Mouse (Mus musculus): Measurements from ENCODE around the gene Stx8. TPM values are rescaled to one million over a fixed set of nuclear protein-coding genes. Genes with fewer than 3 reads are reported as not detected.

The Stx8 gene
- total RNA-seq, 2 experiments from 2014 or later, result 34.3 to 38.1 TPM

DNA sequence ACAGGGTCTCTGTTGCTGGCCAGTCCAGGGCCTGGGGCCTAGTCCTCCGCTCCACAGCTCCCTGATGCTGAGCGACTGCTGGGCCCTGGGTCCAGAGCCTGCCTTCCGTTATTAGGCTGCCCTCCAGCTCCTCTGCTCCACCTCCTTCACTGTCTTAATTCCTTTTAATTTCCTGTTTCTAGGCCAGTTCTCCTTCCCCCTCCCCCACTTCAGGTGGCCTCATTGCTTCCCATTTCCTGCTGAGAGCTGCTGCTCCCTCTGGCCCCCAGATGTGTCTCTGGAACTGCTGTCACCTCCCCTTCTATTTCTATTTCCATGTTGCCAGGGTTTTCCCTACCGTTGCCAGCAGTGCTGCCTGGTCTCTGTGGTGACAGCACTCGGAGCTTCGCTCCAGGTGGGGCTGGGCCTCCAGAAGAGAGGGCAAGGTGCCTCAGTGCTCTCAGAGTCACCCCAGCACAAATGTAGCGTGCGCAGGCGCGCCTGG lies 229.7 kb downstream of the Stx8 start:
- DNase-seq (ENCODE audit: low spot score in 2 of 2), result no peak

DNA sequence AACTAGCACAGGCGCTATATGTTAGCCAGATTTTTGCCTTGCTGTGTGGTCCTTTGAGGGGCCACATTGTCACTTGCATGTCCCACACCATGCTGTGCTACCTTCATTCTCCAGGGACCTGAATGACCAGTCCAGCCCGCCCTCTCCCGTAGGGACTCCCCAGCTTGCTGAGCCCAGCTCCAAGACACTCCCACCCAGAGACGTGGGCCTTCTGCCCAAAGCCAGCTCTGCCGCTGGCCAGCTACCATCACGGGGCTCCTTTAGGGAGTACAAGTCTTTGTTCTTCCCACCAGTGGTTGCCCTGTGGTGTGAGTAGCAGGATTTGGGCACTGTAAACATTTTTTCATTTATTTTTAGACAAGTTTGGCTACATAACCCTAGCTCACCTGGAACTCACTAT lies 230.6 kb downstream of the Stx8 start:
- DNase-seq (ENCODE audit: low spot score in 2 of 2), result no peak

DNA sequence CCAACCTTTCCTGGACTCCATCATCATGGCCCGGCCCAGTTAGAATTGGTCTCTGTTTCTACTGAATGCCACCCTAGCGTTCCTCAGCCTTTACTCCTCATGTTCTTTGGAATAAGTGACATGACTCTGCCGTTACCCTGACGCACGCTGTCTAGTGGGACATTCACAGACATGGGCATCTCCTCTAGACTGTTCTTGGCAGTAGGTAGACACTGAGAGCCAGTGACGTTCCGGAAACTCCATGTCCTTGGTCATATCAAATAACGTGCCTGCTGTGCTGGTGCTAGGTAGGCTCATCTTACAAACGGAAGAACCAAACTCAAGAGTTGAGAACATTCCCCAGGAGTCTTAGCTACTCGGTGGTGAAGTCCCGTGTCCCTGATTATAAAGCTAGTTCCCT lies 231.5 kb downstream of the Stx8 start:
- no peak for DNase-seq (ENCODE audit: low spot score in 2 of 2)

DNA sequence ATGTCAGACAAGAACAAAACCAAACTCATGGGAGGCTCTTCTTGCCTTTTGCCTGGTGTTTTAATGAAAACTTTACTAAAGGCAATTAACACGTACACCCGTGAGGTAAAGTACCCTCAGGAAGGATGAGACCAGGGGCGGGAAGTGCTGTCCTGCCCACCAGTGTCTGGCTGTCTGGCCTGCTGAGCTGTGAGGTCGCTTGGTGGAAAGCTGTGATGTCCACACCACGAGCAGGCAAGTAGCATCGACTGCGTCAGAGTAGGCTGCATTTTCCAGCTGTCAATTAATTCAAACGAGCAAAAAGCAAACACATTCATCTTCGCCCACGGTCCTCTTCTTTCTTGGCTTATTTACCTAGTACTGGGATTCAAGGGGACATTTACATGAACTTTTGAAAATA lies 232.7 kb downstream of the Stx8 start:
- DNase-seq (ENCODE audit: low spot score in 2 of 2), result no peak

DNA sequence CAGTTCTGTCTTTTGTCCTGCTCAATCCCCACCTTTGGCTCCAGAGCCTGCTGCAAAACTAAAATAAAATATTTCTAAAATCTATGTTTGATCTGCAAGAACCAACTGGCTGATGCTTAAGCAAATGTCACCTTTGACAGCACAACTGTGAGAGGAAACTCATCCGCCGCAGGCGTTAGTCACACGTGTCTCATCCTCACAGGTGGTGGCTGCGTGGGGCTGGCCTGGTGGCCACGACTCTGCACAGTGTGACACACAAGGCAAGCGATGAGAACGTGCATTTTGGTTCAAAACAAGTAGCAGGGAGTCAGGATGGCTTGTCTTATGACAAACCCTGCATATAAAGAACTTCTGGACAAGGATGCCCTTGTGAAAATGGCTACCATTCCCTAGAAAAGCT lies 233.1 kb downstream of the Stx8 start:
- no peak for DNase-seq (ENCODE audit: low spot score in 2 of 2)

DNA sequence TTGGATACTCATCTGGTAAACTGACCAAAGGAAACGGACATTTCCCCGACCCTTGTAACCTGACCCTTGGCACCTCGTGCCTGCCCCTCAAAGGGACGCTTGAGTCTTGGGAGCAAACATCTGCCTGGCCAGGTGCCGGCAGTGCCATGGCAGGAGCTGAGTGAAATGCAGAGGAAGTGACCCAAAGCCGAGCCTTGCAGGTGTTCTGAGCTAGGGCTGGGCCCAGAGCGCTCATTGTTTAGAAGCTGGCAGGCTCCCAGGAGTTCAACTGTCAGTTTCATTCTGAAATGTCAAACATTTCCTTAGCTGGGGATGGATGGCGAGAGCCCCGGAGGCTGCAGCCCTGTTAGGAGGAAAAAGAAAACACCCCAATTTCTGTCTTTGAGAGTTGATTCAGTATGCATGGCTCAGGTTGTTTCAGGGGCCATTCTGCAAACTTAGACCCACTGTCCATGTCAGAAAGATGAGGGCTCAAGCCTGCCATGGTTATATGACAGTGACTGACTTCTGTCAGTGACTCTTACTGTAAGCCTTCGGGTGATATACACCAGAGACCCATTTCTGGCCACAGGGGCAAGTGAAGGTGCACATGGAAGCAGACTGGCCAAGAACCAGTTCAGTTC lies 233.9 kb downstream of the Stx8 start:
- no peak for DNase-seq (ENCODE audit: low spot score in 2 of 2)

DNA sequence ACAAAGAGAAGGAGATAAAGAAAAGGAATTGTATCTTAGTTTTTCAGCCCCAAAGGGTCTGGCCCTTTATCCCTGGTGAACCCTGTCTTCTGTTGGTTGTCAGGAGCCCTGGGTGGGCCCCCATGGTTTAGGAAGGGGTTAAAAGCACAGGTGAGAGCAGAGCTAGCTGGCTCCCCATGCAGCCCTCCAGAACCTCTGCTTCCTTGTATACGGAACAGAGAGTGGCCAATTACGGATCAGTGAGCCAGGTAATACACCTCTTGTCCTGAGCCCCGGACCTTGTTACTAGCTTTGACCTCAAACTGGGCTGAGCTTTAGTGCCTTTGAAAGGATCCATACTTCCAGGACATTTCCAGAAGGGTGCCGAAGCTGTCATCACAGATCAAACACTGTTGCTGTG lies 234.5 kb downstream of the Stx8 start:
- no peak for DNase-seq (ENCODE audit: low spot score in 2 of 2)

DNA sequence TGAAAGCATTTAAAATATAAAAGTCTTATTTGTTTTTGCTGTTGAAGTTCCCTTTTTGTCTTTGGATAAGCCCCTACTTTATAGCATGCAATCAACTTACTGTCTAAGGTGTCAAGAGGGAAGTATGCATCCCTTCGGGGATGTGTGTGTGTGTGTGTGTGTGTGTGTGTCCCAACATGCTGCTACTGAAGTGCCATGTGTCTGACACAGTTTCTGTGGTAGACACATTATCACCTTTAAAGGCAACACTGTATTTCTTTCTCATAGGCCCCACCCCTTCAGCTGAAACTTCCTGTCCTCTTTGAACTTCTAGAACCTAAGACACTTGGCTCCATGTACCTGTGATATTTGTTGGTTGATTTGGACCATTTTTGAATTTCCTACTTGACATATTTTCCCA lies 235.1 kb downstream of the Stx8 start:
- DNase-seq (ENCODE audit: low spot score in 2 of 2), result no peak

DNA sequence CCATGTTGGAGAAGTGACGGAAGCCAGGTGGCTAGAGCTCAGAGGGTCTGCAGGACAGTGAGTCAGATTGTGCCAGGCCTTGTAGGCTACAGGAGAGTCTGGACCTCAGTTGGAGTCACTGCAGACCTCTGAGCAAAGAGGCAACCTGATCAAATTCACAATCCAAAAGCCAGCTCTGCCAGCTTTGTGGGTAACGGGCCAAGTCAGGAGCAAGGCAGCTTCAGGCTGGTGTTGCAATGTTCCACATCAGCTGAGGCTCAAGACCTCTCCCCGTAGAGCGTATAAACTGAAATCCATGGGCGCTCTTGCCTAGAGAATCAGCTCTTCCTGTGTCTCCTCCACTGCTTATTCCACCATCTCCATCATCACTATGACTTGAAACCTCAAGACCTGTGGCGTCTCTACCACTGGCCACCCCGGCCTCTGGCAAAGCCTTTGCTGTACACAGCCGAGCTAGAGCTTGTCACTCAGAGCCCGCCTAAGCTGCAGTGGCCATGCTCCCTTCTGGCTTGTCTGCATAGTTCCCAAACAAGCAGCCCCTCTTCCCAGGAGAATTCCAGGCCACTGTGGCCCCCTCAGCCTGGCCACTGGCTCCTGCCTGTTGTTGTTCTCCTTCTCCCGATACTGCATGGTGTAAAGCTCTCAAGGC lies 235.9 kb downstream of the Stx8 start:
- no peak for DNase-seq (ENCODE audit: low spot score in 2 of 2)

DNA sequence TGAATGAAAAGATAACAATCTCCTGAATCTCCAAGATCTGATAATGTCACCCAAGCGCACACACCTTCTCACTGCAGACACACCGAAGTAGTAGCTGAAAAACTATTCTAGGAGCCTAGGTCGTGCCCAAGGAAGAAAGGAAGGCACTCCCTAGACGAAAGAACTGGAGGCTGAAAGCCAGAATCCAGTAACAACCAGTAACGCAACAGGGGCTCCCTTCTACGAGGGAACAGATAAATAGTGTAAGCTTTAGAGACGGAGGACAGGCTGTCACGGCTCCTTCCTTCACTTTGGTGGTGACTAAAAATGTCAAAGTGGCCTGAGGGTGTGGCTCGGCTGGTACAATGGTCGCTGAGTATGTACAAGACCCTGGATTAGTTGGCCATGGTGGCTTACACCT lies 236.6 kb downstream of the Stx8 start:
- DNase-seq (ENCODE audit: low spot score in 2 of 2), result no peak

DNA sequence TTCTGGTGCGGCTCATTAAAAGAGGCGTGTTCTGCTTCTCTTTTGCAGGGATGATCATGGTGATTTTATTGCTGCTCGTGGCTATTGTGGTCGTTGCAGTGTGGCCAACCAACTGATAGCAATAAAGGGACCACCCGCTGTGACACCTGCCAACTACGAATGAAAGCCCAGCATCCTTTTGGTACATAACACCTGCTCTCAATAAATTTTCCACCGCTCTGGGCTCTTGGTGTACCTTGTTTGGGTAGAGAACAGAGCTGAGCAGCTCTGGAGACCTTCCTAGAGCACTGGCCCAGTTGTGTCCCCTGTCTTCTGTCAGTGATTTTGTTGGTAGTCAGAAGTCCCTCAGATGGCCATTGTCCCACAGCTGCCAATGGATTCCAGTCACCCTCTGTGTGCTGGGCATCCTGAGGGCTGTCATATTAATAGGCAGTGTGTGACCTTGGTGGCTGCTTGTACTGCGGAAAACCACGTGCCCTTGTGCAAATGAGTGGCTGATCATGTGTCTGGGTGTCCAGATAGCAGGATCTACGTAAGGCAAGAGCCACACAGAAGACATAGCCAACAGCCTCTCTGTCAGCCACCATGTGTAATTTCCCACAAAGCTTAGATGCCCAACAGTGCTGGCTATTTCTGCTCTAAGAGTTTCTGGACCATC lies 237.8 kb downstream of the Stx8 start:
- DNase-seq (ENCODE audit: low spot score in 2 of 2), result no peak

DNA sequence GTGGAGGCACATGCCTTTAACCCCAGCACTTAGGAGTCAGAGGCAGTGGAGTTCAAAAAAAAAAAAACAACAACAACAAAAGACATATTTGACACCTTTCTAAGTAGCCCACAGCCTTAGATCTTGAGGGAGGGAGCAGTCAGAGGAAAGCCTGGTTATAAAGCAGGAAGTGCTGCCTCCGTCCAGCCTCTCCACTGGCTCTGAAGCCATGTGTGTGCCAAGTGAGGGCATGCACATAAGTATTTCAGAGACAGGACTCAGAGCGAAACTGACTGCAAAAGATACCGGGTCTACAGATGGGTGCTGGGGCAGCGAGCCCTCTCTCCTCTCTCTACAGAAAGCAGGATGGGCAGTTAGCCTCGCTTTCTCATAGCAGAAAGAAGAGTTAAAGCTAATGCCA lies 238.4 kb downstream of the Stx8 start:
- no peak for DNase-seq (ENCODE audit: low spot score in 2 of 2)

DNA sequence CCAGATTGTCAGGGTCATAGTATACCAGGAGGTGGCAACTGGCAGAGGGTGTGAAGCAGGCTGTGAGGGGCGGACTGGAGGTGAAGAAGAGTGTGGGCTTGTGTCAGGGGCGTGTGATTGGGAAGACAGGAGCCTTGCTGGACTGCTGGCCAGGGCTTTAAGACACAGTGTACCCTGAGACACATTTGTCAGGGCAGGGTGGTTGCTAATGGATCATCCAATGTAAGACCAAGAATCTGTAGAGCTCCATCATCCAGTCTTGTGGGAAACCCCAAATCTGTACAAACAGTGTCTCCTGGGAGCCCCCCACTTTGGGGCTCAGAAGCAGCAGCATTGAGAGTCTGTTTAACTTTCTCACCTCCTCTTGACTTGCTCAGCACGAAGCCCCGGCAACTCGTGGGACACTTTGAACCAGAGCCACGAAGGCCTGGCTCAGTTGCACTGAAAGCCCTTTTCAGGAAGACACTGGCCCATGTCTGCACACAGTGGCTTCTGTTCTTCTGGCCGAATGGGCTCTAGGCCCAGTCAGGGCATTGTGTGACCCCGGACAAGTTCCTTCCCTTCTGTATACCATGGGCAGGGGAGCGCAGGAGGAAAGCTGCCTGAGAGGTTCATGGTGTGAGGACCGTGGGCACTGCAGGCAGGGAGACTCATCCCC lies 239.7 kb downstream of the Stx8 start:
- no peak for DNase-seq (ENCODE audit: low spot score in 2 of 2)

DNA sequence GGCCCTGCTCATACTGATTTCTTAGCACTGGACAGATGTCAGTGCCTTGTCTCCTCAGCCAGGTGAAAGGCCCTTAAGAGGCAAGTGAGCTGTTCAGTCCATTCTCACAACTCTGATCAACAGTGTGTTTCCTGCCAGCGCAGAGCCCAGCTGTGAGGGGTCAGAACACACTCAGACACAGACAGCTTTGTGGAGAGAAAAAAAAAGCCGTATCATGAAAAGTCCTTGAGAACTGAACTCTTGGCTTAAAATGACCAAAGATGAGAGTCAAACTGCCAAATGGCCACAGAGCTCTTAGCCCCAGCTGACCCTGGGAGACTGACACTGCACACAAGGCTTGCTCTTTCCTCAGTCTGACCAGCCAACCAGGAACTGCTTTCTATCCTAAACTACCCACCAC lies 242.0 kb downstream of the Stx8 start:
- DNase-seq (ENCODE audit: low spot score in 2 of 2), result no peak

DNA sequence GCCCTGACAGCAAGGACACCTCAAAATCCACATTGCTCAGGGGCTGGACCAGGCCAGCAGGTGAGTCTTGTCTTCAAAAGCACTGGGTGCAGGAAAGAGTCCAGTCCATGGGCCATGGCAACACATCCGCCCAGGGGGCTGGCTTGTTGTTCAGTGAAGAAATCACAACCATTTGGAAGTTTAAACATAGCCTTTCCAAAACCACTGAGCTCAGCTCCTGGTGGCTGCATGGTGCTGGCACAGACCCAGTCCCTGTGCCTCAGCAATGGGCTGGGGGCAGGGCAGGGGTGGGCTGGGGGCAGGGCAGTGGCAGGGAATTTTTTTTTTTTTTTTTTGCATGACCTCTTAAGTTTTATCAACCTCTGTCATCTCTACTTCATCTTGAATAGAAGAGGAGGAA lies 242.6 kb downstream of the Stx8 start:
- no peak for DNase-seq (ENCODE audit: low spot score in 2 of 2)

DNA sequence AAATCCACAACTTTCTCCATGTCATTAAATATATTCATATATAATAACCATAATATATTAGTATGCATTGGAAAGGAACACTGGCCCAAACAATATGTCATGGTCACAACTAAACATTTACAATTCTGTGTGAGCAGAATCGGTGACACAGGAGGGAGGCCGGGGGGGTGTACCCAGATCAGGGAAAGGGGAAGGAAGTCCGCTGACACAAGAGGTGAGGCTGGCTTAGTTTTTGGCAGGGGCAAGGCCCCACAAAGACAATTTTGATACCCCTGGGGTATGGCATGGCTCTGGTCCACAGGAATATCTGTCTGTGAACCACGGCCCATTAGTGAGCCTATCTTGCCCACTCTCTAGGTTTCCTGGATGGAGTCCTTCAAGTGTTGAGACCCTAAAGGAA lies 243.5 kb downstream of the Stx8 start:
- DNase-seq (ENCODE audit: low spot score in 2 of 2), result no peak

DNA sequence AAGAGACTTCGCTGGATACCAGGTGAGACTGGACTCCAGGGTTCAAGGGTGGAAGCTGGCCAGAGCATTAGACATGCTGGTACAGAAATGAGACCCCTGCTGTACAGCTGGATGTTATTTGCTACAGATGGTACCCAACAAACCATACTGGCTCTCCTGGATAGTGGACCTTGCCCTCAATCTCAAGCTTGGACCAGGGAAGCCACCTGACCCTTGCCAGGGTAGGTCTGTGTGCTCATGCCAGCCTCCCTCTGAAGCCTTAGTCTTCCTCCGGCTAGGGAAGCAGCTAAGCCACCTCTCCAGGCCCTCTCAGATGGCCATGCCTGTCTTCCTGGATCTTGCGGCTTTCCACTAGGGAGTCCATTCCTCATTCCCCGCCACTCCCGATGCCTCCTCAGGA lies 244.7 kb downstream of the Stx8 start:
- DNase-seq (ENCODE audit: low spot score in 2 of 2), result no peak

DNA sequence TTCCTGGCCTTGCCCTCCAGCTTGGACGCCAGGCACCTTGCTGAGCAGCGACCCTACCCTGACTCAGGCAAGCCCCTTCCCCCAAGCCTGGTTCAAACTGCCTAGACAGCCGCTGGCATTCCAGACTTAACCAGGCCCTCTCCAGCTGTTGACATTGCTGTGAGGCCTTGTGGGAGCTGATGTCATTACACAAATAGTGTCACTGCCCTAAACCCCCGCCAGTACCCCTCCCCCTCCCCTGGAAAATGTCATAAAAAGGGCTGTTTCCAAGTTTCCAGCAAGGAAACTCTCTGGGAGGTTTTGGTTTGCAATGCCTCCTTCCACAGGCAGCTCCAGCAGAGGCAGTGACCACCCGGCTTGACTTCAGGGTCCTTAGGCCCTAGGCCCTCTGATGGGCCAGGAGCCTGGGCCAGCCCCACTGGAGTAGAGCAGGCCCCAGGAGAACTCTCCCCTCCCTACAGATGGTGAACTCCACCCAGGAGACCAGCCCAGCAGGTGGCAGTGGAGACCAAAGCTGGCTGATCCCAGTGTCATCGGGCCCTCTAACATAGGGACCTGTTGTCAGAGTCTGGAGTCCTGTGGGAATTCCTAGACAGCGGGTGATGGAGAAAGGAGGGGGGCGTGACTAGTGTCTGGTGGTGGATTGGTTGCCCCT lies 246.1 kb downstream of the Stx8 start:
- peak in 1 of 2 experiments; percentile 41 for DNase-seq (ENCODE audit: low spot score in 2 of 2)

DNA sequence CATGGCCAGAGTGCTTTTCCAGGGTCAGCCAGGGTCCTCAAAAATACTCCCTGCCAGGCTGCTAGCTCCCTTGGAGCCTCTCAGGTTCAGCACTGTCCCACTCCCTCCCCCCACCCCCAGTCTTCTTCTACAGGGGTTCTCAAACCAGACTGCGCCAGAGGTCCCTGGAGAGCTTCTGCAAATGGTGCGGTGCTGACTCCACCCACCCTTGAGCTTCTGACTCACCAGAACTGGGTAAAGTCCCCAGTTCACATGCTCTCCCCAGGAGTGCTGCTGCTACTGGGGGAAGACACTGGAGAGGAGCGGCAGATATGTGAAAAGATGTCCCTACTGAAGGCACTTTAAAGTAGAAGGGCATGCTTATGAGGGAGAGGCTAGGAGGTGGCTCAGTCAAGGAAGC lies 247.9 kb downstream of the Stx8 start:
- no peak for DNase-seq (ENCODE audit: low spot score in 2 of 2)

DNA sequence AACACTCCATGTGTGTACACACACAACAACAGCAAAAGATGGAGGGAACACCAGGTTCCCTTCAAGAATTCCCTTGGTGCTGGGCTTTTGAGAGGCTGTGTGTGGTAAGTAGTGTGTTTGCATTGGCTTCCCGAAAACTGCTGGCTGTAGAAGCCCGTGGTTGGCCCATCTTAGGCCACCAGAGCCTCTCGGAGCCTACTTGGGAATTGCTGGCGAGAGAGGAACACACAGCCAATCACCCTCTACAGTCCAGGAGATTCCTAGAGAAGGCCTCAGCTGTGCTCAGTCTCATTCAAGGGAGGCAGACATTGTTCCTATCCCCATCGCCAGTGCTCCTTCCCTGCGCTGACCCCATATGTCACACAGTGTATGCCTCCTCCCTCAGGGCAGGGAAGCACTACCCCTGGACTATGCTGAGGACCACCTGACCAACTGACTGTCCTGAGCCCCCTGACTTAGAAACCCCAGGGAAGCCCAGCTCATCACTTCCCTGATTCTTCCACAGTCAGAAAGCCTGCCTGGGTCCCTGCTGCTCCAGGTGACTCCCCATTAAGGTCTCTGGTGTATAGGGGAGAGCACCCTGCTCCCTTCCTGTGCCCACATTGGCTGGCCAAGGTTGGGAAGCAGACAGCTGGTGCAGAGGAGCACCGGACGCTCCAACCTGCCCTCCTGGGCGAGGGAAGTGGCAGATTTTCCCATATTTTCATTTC lies 248.7 kb downstream of the Stx8 start:
- DNase-seq (ENCODE audit: low spot score in 2 of 2), result no peak

Data from left cerebral cortex, adult 18-20 months (tissue).